Mouse (Mus musculus): ENCODE results near the gene Hsbp1.

DNA sequence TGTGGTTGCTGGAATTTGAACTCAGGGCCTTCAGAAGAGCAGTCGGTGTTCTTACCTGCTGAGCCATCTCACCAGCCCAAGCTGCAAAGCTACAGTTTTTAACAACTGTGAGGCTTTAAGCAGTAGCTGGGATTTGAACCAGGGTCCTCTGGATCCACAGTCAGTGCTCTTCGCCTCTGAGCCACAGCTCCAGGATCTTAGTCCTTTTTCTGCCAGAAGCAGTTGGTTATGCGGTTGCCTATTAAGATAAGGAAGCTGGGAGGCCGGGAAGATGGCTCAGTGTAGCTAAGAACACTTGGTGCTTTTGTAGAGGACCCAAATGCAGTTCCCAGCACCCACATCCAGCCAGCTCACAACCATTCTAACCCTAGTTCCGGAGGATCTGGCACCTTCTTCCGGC is 42.7 kb downstream of the Hsbp1 start:
- TF ChIP-seq HCFC1 (IDR thresholded peaks at IDR 0.05; ENCODE audit: borderline replicate concordance, insufficient read depth, low read length): no peak
- TF ChIP-seq ZNF384 (IDR thresholded peaks at IDR 0.05; ENCODE audit: low read depth, low read length): no peak
- no peak for TF ChIP-seq MAFK (IDR thresholded peaks at IDR 0.05; ENCODE audit: insufficient read depth, low read depth, low read length)
- TF ChIP-seq ZC3H11A (IDR thresholded peaks at IDR 0.05; ENCODE audit: borderline replicate concordance, low read depth, low read length): no peak
- no peak for TF ChIP-seq CHD2 (IDR thresholded peaks at IDR 0.05; ENCODE audit: low read depth, low read length)

Measured in ES-E14 (cell line).